ENCODE assay signal across 10 mouse cellular contexts in the genomic region with DNA sequence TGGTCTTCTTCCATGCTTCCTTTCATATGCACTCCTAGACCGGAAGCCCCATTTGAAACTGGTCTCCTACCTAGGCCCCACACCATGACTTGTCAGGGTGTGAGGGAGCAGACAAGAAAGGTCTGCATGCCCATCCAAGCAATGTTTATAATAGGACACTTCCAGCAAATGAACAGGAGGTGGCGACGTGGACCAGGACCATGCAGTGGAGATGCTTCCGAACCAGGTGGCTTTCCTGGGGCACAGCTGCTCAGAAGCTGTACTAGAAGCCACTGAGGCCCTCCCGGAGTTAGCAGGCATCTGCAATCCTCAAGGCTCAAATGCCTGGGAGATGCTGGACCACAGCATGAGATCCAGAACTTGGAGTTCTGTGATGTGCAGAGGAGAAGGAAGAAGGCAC. TPM values are rescaled to one million over a fixed set of nuclear protein-coding genes. Genes with fewer than 3 reads are reported as not detected.
DNase-seq lines count a peak whose midpoint lies in the region; ATAC-seq and TF ChIP-seq lines count a peak whose summit lies in the region.
"Had no signal": no experiment of that assay in that cellular context is flagged by ENCODE, and none has a peak within 500 bp of the region (broad histone marks: within the 10 kb centered on the region; RNA-seq: fewer than 3 reads in every experiment).

No protein-coding gene starts in this region.

- H3K36me3 ChIP-seq in liver, adult 2 months (ENCODE audit: control insufficient read depth, insufficient read depth, low read length): no peaks in the 10 kb centered on the region
- H3K36me3 ChIP-seq in liver, embryonic 12.5 days: no peaks in the 10 kb centered on the region
- no peaks in the 10 kb centered on the region for H3K36me3 ChIP-seq in hindbrain, embryonic 16.5 days (ENCODE audit: control insufficient read depth, insufficient read depth, low read length)
- H3K36me3 ChIP-seq in limb, embryonic 10.5 days: no peaks in the 10 kb centered on the region
- H3K36me3 ChIP-seq: embryonic facial prominence, embryonic 15.5 days; liver, embryonic 13.5 days had no signal

- TF ChIP-seq CTCF in liver, adult 2 months (IDR thresholded peaks at IDR 0.05; ENCODE audit: low read depth, low read length): peak; percentile 73

- ATAC-seq in liver, embryonic 12.5 days: no peak
- ATAC-seq in common myeloid progenitor, adult 5-6 weeks (replicated peaks; ENCODE audit: low read depth, poor library complexity, severe bottlenecking): peak; percentile 68
- peak; percentile 43; the same call in 1 of the 2 replicates for ATAC-seq in hindbrain, embryonic 16.5 days
- ATAC-seq in erythroblast, adult 5-6 weeks (replicated peaks; ENCODE audit: low FRiP score, poor library complexity, severe bottlenecking): no peak

- H3K9me3 ChIP-seq in liver, embryonic 12.5 days (replicated peaks): no peaks in the 10 kb centered on the region
- no peaks in the 10 kb centered on the region for H3K9me3 ChIP-seq in hindbrain, embryonic 16.5 days (ENCODE audit: control insufficient read depth, low read length)
- no peaks in the 10 kb centered on the region for H3K9me3 ChIP-seq in limb, embryonic 10.5 days (replicated peaks)
- H3K9me3 ChIP-seq: embryonic facial prominence, embryonic 15.5 days; liver, embryonic 13.5 days had no signal

- H3K79me2 ChIP-seq in liver, adult 2 months (ENCODE audit: control insufficient read depth, insufficient read depth, low read length): no peaks in the 10 kb centered on the region

- no peak for DNase-seq in liver, adult 2 months (ENCODE audit: extremely low read depth, low read depth, low spot score)
- DNase-seq in Muller cell, postnatal 12 days (ENCODE audit: inconsistent ontology term): peak; percentile 22
- DNase-seq in limb, embryonic 10.5 days (ENCODE audit: low spot score): peak; percentile 45
- peak; percentile 70 for DNase-seq in retina, embryonic 14.5 days (ENCODE audit: low spot score)
- DNase-seq: liver, embryonic 13.5 days had no signal

- H3K27me3 ChIP-seq in liver, adult 2 months (ENCODE audit: control insufficient read depth, insufficient read depth, low read length): no peaks in the 10 kb centered on the region
- H3K27me3 ChIP-seq in liver, embryonic 12.5 days (replicated peaks): no peaks in the 10 kb centered on the region
- no peaks in the 10 kb centered on the region for H3K27me3 ChIP-seq in hindbrain, embryonic 16.5 days (replicated peaks; ENCODE audit: control insufficient read depth, insufficient read depth, low read length)
- peaks cover 86% of the 10 kb centered on the region for H3K27me3 ChIP-seq in limb, embryonic 10.5 days (ENCODE audit: low read depth, poor library complexity, severe bottlenecking)
- H3K27me3 ChIP-seq: liver, embryonic 13.5 days had no signal

- H3K4me2 ChIP-seq in liver, embryonic 12.5 days: no peak overlapping the region
- no peak overlapping the region for H3K4me2 ChIP-seq in hindbrain, embryonic 16.5 days (ENCODE audit: low read length)
- H3K4me2 ChIP-seq: embryonic facial prominence, embryonic 15.5 days; liver, embryonic 13.5 days had no signal

- H3K4me3 ChIP-seq in liver, adult 2 months (ENCODE audit: insufficient read depth, low read depth, low read length): no peak overlapping the region
- H3K4me3 ChIP-seq in liver, embryonic 12.5 days: no peak overlapping the region
- no peak overlapping the region for H3K4me3 ChIP-seq in hindbrain, embryonic 16.5 days (ENCODE audit: low read length)
- no peak overlapping the region for H3K4me3 ChIP-seq in limb, embryonic 10.5 days
- H3K4me3 ChIP-seq: embryonic facial prominence, embryonic 15.5 days; liver, embryonic 13.5 days had no signal

- H3K9ac ChIP-seq in liver, adult 2 months (ENCODE audit: low read depth, low read length): no peak overlapping the region
- no peak overlapping the region for H3K9ac ChIP-seq in liver, embryonic 12.5 days
- no peak overlapping the region for H3K9ac ChIP-seq in hindbrain, embryonic 16.5 days (ENCODE audit: low read depth, low read length)
- H3K9ac ChIP-seq: embryonic facial prominence, embryonic 15.5 days; liver, embryonic 13.5 days had no signal

- TF ChIP-seq POLR2A in liver, adult 2 months (IDR thresholded peaks at IDR 0.05; ENCODE audit: extremely low read depth, insufficient read depth, low read length): no peak

- no peaks in the 10 kb centered on the region for H3K4me1 ChIP-seq in liver, adult 2 months (ENCODE audit: control insufficient read depth, insufficient read depth, low read length)
- H3K4me1 ChIP-seq in liver, embryonic 12.5 days: peaks cover 9% of the 10 kb centered on the region
- peaks cover 3% of the 10 kb centered on the region for H3K4me1 ChIP-seq in hindbrain, embryonic 16.5 days (ENCODE audit: control insufficient read depth, insufficient read depth, low read depth, low read length)
- peaks cover 3% of the 10 kb centered on the region; the same call in 1 of the 2 replicates for H3K4me1 ChIP-seq in limb, embryonic 10.5 days

- no peak overlapping the region for H3K27ac ChIP-seq in liver, adult 2 months (replicated peaks; ENCODE audit: insufficient read depth, low read depth, low read length)
- no peak overlapping the region for H3K27ac ChIP-seq in liver, embryonic 12.5 days
- no peak overlapping the region for H3K27ac ChIP-seq in hindbrain, embryonic 16.5 days (ENCODE audit: low read depth, low read length)
- no peak overlapping the region for H3K27ac ChIP-seq in limb, embryonic 10.5 days
- H3K27ac ChIP-seq: embryonic facial prominence, embryonic 15.5 days; liver, embryonic 13.5 days had no signal

- WGBS in liver, adult 2 months: 13% methylated on average over 5 of the region's 5 CpGs
- 29% methylated on average over 5 of the region's 5 CpGs for WGBS in liver, embryonic 12.5 days (ENCODE audit: insufficient replicate concordance)
- 36% methylated on average over 5 of the region's 5 CpGs for WGBS in hindbrain, embryonic 16.5 days
- 23% methylated on average over 5 of the region's 5 CpGs for WGBS in limb, embryonic 10.5 days

RNA-seq across cellular contexts. Expression of a gene that starts 4.8 kb away (rescaled TPM):
- total RNA-seq in liver, adult 2 months (2014; rRNA removed): 0.55 and 0.87 TPM in 2 replicates
- 0.18 TPM in 1 of 2 replicates, not detected in the other for polyA plus RNA-seq in liver, adult 2 months (2012; rRNA removed)
- 7.2 and 8.1 TPM in 2 replicates for polyA plus RNA-seq in liver, embryonic 12.5 days (2016; fragmentation: Nextera tagmentation; extraction: Ambion mirVana)
- 6.1 and 10.4 TPM in 2 replicates for total RNA-seq in common myeloid progenitor, adult 5-6 weeks (2017)
- 48.2 and 50.2 TPM in 2 replicates for polyA plus RNA-seq in hindbrain, embryonic 16.5 days (2015; fragmentation: Nextera tagmentation; extraction: Ambion mirVana)
- 16.4 and 21.7 TPM in 2 replicates for polyA plus RNA-seq in limb, embryonic 10.5 days (2016; fragmentation: Nextera tagmentation; extraction: Ambion mirVana)
- 0.63 and 2.9 TPM in 2 replicates for total RNA-seq in erythroblast, adult 5-6 weeks (2015; ENCODE audit: low replicate concordance)
- 0.09 and 0.70 TPM in 2 replicates for total RNA-seq in erythroblast, adult 5-6 weeks (2017; ENCODE audit: low replicate concordance)

RNA-seq across cellular contexts. Expression of a gene that starts 9.9 kb away (rescaled TPM):
- total RNA-seq in liver, adult 2 months (2014; rRNA removed): 8.7 and 10.6 TPM in 2 replicates
- 1.4 and 2.3 TPM in 2 replicates for polyA plus RNA-seq in liver, adult 2 months (2012; rRNA removed)
- 22.1 and 22.8 TPM in 2 replicates for polyA plus RNA-seq in liver, embryonic 12.5 days (2016; fragmentation: Nextera tagmentation; extraction: Ambion mirVana)
- 24.1 and 25.7 TPM in 2 replicates for total RNA-seq in common myeloid progenitor, adult 5-6 weeks (2017)
- polyA plus RNA-seq in hindbrain, embryonic 16.5 days (2015; fragmentation: Nextera tagmentation; extraction: Ambion mirVana): 99.4 and 110 TPM in 2 replicates
- 35.4 and 47.4 TPM in 2 replicates for polyA plus RNA-seq in limb, embryonic 10.5 days (2016; fragmentation: Nextera tagmentation; extraction: Ambion mirVana)
- total RNA-seq in erythroblast, adult 5-6 weeks (2015; ENCODE audit: low replicate concordance): 3.8 and 5.0 TPM in 2 replicates
- 2.0 and 3.5 TPM in 2 replicates for total RNA-seq in erythroblast, adult 5-6 weeks (2017; ENCODE audit: low replicate concordance)

RNA-seq across cellular contexts. Expression of a gene that starts 28.7 kb away (rescaled TPM):
- 2.3 and 3.3 TPM in 2 replicates for total RNA-seq in liver, adult 2 months (2014; rRNA removed)
- polyA plus RNA-seq in liver, adult 2 months (2012; rRNA removed): 0.47 and 0.64 TPM in 2 replicates
- 11.4 and 11.6 TPM in 2 replicates for polyA plus RNA-seq in liver, embryonic 12.5 days (2016; fragmentation: Nextera tagmentation; extraction: Ambion mirVana)
- 14.2 and 28.1 TPM in 2 replicates for total RNA-seq in common myeloid progenitor, adult 5-6 weeks (2017)
- 105 and 112 TPM in 2 replicates for polyA plus RNA-seq in hindbrain, embryonic 16.5 days (2015; fragmentation: Nextera tagmentation; extraction: Ambion mirVana)
- 30.7 and 44.3 TPM in 2 replicates for polyA plus RNA-seq in limb, embryonic 10.5 days (2016; fragmentation: Nextera tagmentation; extraction: Ambion mirVana)
- 0.84 and 5.0 TPM in 2 replicates for total RNA-seq in erythroblast, adult 5-6 weeks (2015; ENCODE audit: low replicate concordance)
- 0.42 and 2.5 TPM in 2 replicates for total RNA-seq in erythroblast, adult 5-6 weeks (2017; ENCODE audit: low replicate concordance)

Comparison
In these comparisons a context has a peak if more than half of its experiments do, and no peak if none do; other contexts are left out.
1. ATAC-seq: peak in common myeloid progenitor, adult 5-6 weeks (single experiment) and hindbrain, embryonic 16.5 days (single experiment); none in liver, embryonic 12.5 days (single experiment) and erythroblast, adult 5-6 weeks (single experiment).